Mouse (Mus musculus) lung, embryonic 16.5 days (tissue): ENCODE data around the gene Dqx1. TPM values are rescaled to one million over a fixed set of nuclear protein-coding genes. Genes with fewer than 3 reads are reported as not detected.

ENCODE experiments used
- ATAC-seq: fragments of 200-750 bp; cut with Nextera tagmentation; 2 replicates; pipeline ENCODE4 v1.8.0; 2017; ENCODE audit warnings: low read depth, mild to moderate bottlenecking, moderate library complexity
- H3K27ac ChIP-seq: fragments of 300-500 bp; sonication (generic); 2 replicates; pipeline ENCODE4 v1.5.1; 2014; ENCODE audit warnings: mild to moderate bottlenecking, control low read depth, low read length
- H3K27me3 ChIP-seq: fragments of 300-500 bp; sonication (generic); 2 replicates; pipeline ENCODE4 v1.6.1; 2014; ENCODE audit warnings: low read depth, low read length, mixed read lengths; ENCODE audit not compliant: control insufficient read depth, insufficient read depth
- H3K36me3 ChIP-seq: fragments of 300-500 bp; sonication (generic); 2 replicates; pipeline ENCODE4 v1.6.1; 2014; ENCODE audit warnings: low read length; ENCODE audit not compliant: control insufficient read depth, insufficient read depth
- H3K4me1 ChIP-seq: fragments of 300-500 bp; sonication (generic); replicated peaks from 2 replicates; pipeline ENCODE4 v1.6.1; 2014; ENCODE audit warnings: low read length, mixed read lengths; ENCODE audit not compliant: control insufficient read depth, insufficient read depth
- H3K4me2 ChIP-seq: fragments of 300-500 bp; sonication (generic); 2 replicates; pipeline ENCODE4 v1.6.1; 2014; ENCODE audit warnings: low read depth, low read length, control low read depth
- H3K4me3 ChIP-seq: fragments of 300-500 bp; sonication (generic); 2 replicates; pipeline ENCODE4 v1.5.1; 2014; ENCODE audit warnings: mild to moderate bottlenecking, low read length, control low read depth
- H3K9ac ChIP-seq: fragments of 300-500 bp; sonication (generic); 2 replicates; pipeline ENCODE4 v1.6.1; 2014; ENCODE audit warnings: low read length, control low read depth
- H3K9me3 ChIP-seq: fragments of 300-500 bp; sonication (generic); 2 replicates; pipeline ENCODE4 v1.6.1; 2016; ENCODE audit warnings: low read length; ENCODE audit not compliant: control insufficient read depth
- WGBS: fragments of 180-500 bp; shearing (Covaris S2); extraction: QIAGEN DNeasy Blood & Tissue Kit; methylation state at CpG from one replicate; pipeline ENCODE4 v1.1.7; 2014; 5-methylcytosine and 5-hydroxymethylcytosine counted together
- polyA plus RNA-seq: library from polyadenylated mRNA; unstranded; fragments of >200 nt; fragmentation: Nextera tagmentation; extraction: Ambion mirVana; gene quantifications from 2 replicates; pipeline ENCODE4 v1.2.1, GENCODE M21; 2015

Gene Dqx1
- polyA plus RNA-seq: 1.9 and 2.0 TPM in 2 replicates

DNA sequence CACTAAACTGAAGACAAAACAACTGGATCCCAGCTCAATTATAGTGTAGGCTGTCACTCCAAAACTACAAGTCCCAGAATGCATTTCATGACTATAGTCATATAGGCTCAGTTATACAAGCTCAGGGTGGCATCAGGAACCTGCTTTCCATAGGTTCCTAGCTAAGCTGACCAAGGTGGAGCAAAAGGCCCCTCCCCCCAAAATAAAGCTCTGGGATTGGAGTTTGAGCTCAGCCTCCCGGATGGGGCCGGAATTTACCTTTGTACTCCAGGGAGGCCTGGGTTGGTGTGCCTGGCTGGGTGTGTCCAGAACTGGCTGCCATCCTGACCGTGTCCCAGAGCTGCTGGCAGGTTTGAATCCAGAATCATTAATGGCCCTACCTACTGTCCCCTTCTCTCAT lies at the start of gene Dqx1:
Gene Dqx1 (plus strand): TSS at position 55 of the 400 bp plus-strand sequence.
- H3K4me3 ChIP-seq: no peak within 1 kb of the TSS
- peaks cover 5% of the 10 kb centered on the region for H3K36me3 ChIP-seq
- no peak within 1 kb of the TSS for H3K4me2 ChIP-seq
- H3K27ac ChIP-seq: no peak within 1 kb of the TSS
- H3K9ac ChIP-seq: no peak within 1 kb of the TSS
- H3K27me3 ChIP-seq: peaks cover 11% of the 10 kb centered on the region
- no peaks in the 10 kb centered on the region for H3K9me3 ChIP-seq
- peaks cover 17% of the 10 kb centered on the region for H3K4me1 ChIP-seq
- WGBS: 34% methylated on average over 3 of the region's 3 CpGs
- 0 out of 2 replicates have a peak, but pooled peaks have one; percentile 1 for ATAC-seq

DNA sequence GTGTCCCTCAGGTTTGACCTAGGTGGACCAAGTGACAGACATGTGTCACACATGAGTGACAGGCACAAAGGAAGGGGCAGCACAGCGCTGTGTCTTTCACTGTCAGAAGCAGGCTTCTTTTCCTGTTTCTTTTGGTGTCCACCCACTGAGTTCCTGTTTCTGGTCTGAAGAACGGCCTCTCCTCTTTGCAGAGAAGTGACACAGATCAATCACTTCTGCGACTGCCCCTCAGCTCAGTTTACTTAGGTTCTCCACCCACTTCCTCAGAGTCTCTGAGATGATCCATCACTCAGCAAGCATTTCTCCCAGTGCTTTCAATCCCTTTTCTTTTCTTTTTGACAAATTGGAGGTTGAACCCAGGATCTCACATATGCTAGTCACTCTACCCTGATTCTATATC lies 49.0 kb upstream of the Dqx1 start:
- Histone ChIP-seq H3K4me2 (no peak overlapping the region), H3K4me1 (peaks cover 10% of the 10 kb centered on the region; the same call in 1 of the 2 replicates), H3K27ac (no peak overlapping the region), H3K9me3 (no peaks in the 10 kb centered on the region), H3K27me3 (no peaks in the 10 kb centered on the region), H3K9ac (no peak overlapping the region), H3K36me3 (no peaks in the 10 kb centered on the region), H3K4me3 (no peak overlapping the region)
- peak; percentile 59; the same call in 1 of the 2 replicates for ATAC-seq
- 31% methylated on average over 3 of the region's 3 CpGs for WGBS

DNA sequence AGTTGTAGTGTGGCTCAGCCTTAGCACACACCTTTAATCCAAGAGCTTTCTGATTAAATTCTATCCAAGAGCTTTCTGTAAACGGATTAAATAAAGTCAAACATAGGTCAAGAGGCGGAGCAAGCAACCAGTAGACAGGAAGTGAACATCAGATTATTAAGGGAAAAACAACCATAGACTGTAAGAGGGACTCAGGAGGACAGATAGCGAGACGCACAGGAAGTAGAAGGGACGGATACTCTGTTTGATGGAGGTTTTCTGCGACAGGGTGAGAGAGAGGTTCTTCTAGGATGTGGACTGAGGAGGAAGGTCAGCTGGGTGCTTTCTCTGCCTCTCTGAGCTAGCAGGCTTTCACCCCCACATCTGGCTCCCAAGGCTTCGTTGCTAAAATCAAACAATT lies 47.6 kb upstream of the Dqx1 start:
- Histone ChIP-seq H3K27ac (no peak overlapping the region), H3K9me3 (no peaks in the 10 kb centered on the region), H3K4me1 (peaks cover 7% of the 10 kb centered on the region), H3K4me3 (no peak overlapping the region), H3K27me3 (no peaks in the 10 kb centered on the region; the same call in 1 of the 2 replicates), H3K36me3 (no peaks in the 10 kb centered on the region), H3K9ac (no peak overlapping the region), H3K4me2 (no peak overlapping the region)
- ATAC-seq: no peak
- 30% methylated on average over 7 of the region's 7 CpGs for WGBS

DNA sequence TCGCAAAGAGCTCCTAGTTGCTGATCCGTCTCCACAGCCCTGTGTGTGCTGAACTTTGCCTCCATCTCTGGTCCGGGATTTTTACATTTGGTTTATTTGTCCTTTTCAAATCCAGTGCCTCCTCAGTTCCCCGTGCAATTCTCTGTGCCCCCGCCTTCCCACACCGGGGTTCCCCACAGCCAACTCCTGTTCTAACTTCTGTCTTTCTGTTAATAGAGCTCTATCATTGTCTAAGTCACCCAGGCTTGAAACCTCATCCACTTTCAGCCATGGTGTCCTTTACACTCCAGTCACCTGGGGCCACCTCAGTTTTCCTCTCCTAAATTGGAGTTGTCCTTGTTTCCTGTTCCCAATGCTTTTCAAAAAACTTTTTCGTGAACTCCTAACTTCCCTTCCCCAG lies 46.4 kb upstream of the Dqx1 start:
- Histone ChIP-seq H3K27me3 (no peaks in the 10 kb centered on the region; the same call in 1 of the 2 replicates), H3K4me2 (no peak overlapping the region), H3K36me3 (no peaks in the 10 kb centered on the region), H3K9ac (no peak overlapping the region), H3K4me3 (no peak overlapping the region), H3K9me3 (no peaks in the 10 kb centered on the region), H3K27ac (no peak overlapping the region), H3K4me1 (peaks cover 5% of the 10 kb centered on the region)
- ATAC-seq: no peak
- WGBS: 75% methylated on average over 7 of the region's 7 CpGs

DNA sequence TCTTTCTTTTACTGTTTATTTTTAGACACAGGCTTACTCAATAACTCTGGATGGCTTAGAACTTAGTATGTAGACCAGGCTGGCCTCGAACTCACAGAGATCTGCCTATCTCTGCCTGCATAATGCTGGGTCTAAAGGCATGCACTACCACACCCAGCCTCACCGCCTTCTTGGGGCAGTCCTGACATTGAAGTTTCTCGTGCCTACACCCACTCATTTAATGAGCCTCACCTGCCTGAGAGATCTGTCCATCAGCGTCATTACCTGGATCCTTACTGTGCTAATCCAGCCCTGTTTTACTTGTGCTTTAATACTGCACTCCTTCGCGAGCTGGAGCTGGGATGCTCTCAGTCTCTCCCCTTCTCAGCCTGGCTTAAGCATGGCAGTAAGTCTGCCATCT lies 45.9 kb upstream of the Dqx1 start:
- H3K27me3 ChIP-seq: no peaks in the 10 kb centered on the region; the same call in 1 of the 2 replicates
- H3K4me3 ChIP-seq: no peak overlapping the region
- H3K9me3 ChIP-seq: no peaks in the 10 kb centered on the region
- H3K36me3 ChIP-seq: no peaks in the 10 kb centered on the region
- no peak overlapping the region for H3K4me2 ChIP-seq
- WGBS: 76% methylated on average over 6 of the region's 6 CpGs
- no peak for ATAC-seq
- no peak overlapping the region for H3K9ac ChIP-seq
- peaks cover 5% of the 10 kb centered on the region for H3K4me1 ChIP-seq
- H3K27ac ChIP-seq: no peak overlapping the region

DNA sequence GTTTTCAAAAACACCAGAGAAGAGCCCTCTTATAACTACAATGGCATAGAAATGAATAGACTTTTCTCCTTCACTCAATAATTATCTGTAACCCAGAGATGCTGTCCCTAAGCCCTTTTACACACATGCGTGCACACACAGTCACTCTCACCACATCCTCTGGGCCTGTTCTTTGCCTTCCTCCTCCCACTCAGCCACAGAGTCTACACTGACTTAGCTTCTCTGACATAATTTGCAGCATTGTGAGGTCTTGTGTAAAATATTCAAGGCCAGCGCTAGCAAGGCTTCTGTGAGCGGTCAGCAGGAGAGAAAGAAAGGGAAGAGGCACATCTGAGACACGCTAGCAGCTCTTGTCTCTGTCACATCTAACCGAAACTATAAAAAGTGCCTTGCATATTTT lies 44.2 kb upstream of the Dqx1 start:
- no peak overlapping the region for H3K4me2 ChIP-seq
- no peak overlapping the region for H3K27ac ChIP-seq
- H3K36me3 ChIP-seq: no peaks in the 10 kb centered on the region
- H3K27me3 ChIP-seq: no peaks in the 10 kb centered on the region; the same call in 1 of the 2 replicates
- ATAC-seq: no peak
- H3K9ac ChIP-seq: no peak overlapping the region
- 74% methylated on average over 5 of the region's 5 CpGs for WGBS
- peaks cover 5% of the 10 kb centered on the region for H3K4me1 ChIP-seq
- no peaks in the 10 kb centered on the region for H3K9me3 ChIP-seq
- H3K4me3 ChIP-seq: no peak overlapping the region

DNA sequence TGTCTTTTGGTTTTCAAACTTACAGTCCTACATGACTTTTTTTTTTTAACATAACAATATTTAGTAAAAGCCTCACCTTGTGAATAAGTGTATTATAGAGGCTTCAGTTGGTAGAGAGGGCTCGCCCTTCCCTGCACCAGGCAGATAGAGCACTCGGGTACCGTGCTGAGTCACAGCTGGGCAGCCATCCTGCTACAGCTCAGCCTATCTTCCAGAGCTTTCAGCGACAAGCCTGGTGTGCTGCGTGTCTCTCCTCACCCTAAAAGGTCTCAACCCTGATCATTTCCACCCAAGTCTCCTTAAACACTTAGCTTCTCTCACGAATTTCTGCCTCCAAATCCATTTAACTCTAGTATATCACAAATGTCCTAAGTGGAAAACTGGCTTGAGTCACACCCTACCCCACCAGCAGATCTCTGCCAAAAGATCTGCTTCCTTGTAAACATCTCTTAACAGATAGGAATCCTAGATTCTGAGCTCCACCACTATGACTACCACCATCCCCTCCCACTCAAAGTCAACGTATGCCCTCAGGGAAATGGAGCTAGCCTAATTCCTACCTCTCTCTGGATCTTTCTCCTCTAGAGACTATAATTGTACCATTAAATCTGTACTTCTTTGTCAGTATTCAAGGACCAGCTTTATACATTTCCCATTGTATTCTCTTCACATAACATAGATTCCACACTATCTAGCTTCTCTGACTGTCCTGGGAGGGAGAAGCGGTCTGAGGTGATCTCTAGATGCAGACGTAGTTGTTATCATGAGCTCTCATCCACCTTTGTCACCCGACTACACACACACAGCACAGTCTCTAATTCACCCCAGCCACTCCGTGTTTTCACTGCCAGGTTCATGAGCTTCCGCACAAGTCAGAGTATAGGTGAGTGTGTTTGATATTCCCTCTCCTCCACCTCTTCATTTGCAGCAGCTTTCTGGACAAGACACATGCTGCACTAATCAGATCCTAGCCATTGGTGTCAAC lies 42.9 kb upstream of the Dqx1 start:
- Histone ChIP-seq H3K27ac (no peak overlapping the region), H3K4me1 (peaks cover 5% of the 10 kb centered on the region), H3K27me3 (no peaks in the 10 kb centered on the region; the same call in 1 of the 2 replicates), H3K9ac (no peak overlapping the region), H3K4me2 (no peak overlapping the region), H3K36me3 (no peaks in the 10 kb centered on the region), H3K9me3 (no peaks in the 10 kb centered on the region), H3K4me3 (no peak overlapping the region)
- WGBS: 59% methylated on average over 12 of the region's 12 CpGs
- ATAC-seq: no peak; the same call in 1 of the 2 replicates

DNA sequence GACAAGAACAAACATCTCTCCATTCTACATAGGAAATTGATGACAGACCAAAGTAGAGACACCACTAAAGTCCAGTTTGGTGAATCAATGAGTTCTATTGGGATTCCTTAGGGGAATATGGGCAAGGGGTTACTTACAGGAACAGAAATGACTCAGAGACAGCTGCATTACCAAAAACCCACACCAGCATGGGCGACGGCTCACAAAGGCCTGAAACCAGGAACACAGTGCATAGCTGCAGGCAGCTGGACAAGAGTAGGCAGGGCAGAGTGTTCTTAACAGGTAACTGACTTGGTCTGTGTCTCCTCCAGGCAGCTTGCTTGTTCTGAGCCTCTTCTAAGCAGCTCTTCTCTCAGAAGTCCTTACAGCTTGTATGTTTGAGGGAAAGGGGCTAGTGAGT lies 41.9 kb upstream of the Dqx1 start:
- Histone ChIP-seq H3K27ac (no peak overlapping the region), H3K27me3 (no peaks in the 10 kb centered on the region; the same call in 1 of the 2 replicates), H3K4me1 (no peaks in the 10 kb centered on the region; the same call in 1 of the 2 replicates), H3K9ac (no peak overlapping the region), H3K4me2 (no peak overlapping the region), H3K36me3 (no peaks in the 10 kb centered on the region), H3K4me3 (no peak overlapping the region), H3K9me3 (no peaks in the 10 kb centered on the region)
- 86% methylated on average over 2 of the region's 2 CpGs for WGBS
- ATAC-seq: no peak

DNA sequence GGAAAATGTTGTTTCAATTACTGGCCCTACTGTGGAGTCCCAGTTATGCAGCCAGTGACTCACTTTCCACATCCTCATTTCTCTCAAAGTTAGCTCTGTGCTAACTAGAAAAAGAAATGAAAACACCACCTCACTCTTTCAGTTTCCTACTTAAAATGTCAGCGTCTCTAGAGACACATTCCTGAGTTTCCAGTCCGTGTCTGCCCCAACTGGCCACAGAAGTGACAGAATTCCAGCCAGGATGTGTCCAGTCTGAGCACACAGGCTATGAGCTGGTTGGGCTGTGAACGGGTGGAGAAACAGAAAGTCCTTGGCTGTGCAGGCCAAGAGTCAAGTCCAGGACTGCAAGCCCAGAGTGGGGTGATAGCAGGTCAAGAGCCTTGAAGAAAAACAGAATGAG lies 40.5 kb upstream of the Dqx1 start:
- Histone ChIP-seq H3K4me2 (no peak overlapping the region), H3K36me3 (no peaks in the 10 kb centered on the region), H3K4me3 (no peak overlapping the region), H3K27ac (no peak overlapping the region), H3K9ac (no peak overlapping the region), H3K27me3 (no peaks in the 10 kb centered on the region; the same call in 1 of the 2 replicates), H3K9me3 (no peaks in the 10 kb centered on the region), H3K4me1 (no peaks in the 10 kb centered on the region; the same call in 1 of the 2 replicates)
- WGBS: 14% methylated on average over 3 of the region's 3 CpGs
- peak; percentile 36; the same call in 1 of the 2 replicates for ATAC-seq
